ENCODE assay signal across 8 mouse cellular contexts in the genomic region with DNA sequence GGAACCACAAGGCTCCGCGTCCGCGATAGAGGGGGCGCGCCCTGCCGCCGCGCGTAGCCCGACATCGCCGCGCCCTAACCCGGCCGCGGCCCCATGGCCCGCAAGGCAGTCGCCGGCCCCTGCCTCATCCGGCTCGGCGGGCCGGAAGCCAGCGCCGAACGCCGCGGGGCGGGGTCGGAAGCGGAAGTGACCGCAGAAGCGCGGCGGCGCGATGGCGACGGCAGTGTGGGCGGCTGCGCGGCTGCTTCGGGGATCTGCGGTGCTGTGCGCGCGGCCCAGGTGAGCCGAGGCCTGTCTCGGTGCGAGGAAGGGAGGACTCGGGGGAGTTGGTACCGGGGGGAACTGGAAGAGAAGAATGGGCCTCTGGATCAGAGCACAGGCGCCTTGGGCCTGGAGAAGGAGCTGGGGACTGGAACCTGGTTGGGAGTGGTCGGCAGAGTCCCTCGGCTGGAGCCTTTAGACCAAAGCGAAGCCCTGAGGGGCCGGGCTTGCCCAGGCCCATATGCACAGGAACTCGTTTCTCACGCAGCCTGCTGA. TPM values are rescaled to one million over a fixed set of nuclear protein-coding genes. Genes with fewer than 3 reads are reported as not detected.
DNase-seq lines count a peak whose midpoint lies in the region; ATAC-seq and TF ChIP-seq lines count a peak whose summit lies in the region.

A gene (minus strand): TSS at position 163 of the 537 bp plus-strand sequence.
A gene (plus strand): TSS at position 186 of the 537 bp plus-strand sequence.

- H3K4me1 ChIP-seq in intestine, postnatal 0 days (replicated peaks; ENCODE audit: control insufficient read depth, insufficient read depth, low read length): no peaks in the 10 kb centered on the region
- H3K4me1 ChIP-seq in limb, embryonic 11.5 days (ENCODE audit: control insufficient read depth, insufficient read depth, low read length): peaks cover 2% of the 10 kb centered on the region; the same call in 1 of the 2 replicates
- peaks cover 24% of the 10 kb centered on the region for H3K4me1 ChIP-seq in midbrain, embryonic 13.5 days (replicated peaks)

- H3K4me2 ChIP-seq in intestine, postnatal 0 days (replicated peaks; ENCODE audit: low read depth): peak within 1 kb of the TSS; percentile 94
- H3K4me2 ChIP-seq in limb, embryonic 11.5 days (ENCODE audit: low read depth, severe bottlenecking): peak within 1 kb of the TSS; percentile 94
- peak within 1 kb of the TSS; percentile 97 for H3K4me2 ChIP-seq in midbrain, embryonic 13.5 days (replicated peaks)

- no peaks in the 10 kb centered on the region for H3K9me3 ChIP-seq in intestine, postnatal 0 days (ENCODE audit: control insufficient read depth)
- H3K9me3 ChIP-seq in limb, embryonic 11.5 days (ENCODE audit: control insufficient read depth, low read length): no peaks in the 10 kb centered on the region
- no peaks in the 10 kb centered on the region for H3K9me3 ChIP-seq in midbrain, embryonic 13.5 days

- peak; percentile 80 for DNase-seq in layer of hippocampus, adult 11-12 months (ENCODE audit: low spot score)
- no peak for DNase-seq in layer of hippocampus, adult 9-10 months (ENCODE audit: low spot score)
- DNase-seq in embryo, embryonic 9.5 days (ENCODE audit: extremely low spot score): peak; percentile 80
- no peak for DNase-seq in gonadal fat pad, adult 2 months (ENCODE audit: low read depth)
- peak; percentile 86 for DNase-seq in limb, embryonic 11.5 days (ENCODE audit: low spot score)
- DNase-seq in spleen, adult 12 weeks (ENCODE audit: low spot score): peak; percentile 81

- no peak for TF ChIP-seq CTCF in intestine, postnatal 0 days (IDR thresholded peaks at IDR 0.05; ENCODE audit: low read depth)

- peak; percentile 86 for ATAC-seq in intestine, postnatal 0 days
- peak; percentile 87 for ATAC-seq in limb, embryonic 11.5 days (ENCODE audit: insufficient number of reproducible peaks, low FRiP score, low TSS enrichment, low read depth)
- ATAC-seq in midbrain, embryonic 13.5 days: peak; percentile 95

- H3K36me3 ChIP-seq in intestine, postnatal 0 days (ENCODE audit: control insufficient read depth, insufficient read depth): peaks cover 66% of the 10 kb centered on the region
- H3K36me3 ChIP-seq in limb, embryonic 11.5 days (ENCODE audit: control insufficient read depth, insufficient read depth, low read length): peaks cover 39% of the 10 kb centered on the region
- H3K36me3 ChIP-seq in midbrain, embryonic 13.5 days: peaks cover 75% of the 10 kb centered on the region

- peak within 1 kb of the TSS; percentile 96 for H3K4me3 ChIP-seq in intestine, postnatal 0 days (ENCODE audit: low read depth, low read length)
- peak within 1 kb of the TSS; percentile 86 for H3K4me3 ChIP-seq in limb, embryonic 11.5 days (ENCODE audit: low read depth, low read length)
- peak within 1 kb of the TSS; percentile 98 for H3K4me3 ChIP-seq in midbrain, embryonic 13.5 days (replicated peaks)

- under 1% methylated on average over 60 of the region's 60 CpGs for WGBS in intestine, postnatal 0 days
- WGBS in limb, embryonic 11.5 days: under 1% methylated on average over 60 of the region's 60 CpGs
- under 1% methylated on average over 59 of the region's 60 CpGs for WGBS in midbrain, embryonic 13.5 days

- H3K27me3 ChIP-seq in intestine, postnatal 0 days (replicated peaks; ENCODE audit: control insufficient read depth, insufficient read depth, low read length): no peaks in the 10 kb centered on the region
- no peaks in the 10 kb centered on the region for H3K27me3 ChIP-seq in limb, embryonic 11.5 days (ENCODE audit: control insufficient read depth, insufficient read depth, low read length)
- no peaks in the 10 kb centered on the region for H3K27me3 ChIP-seq in midbrain, embryonic 13.5 days

- peak within 1 kb of the TSS; percentile 89 for H3K9ac ChIP-seq in intestine, postnatal 0 days (ENCODE audit: low read depth, low read length)
- H3K9ac ChIP-seq in limb, embryonic 11.5 days (ENCODE audit: low read length): peak within 1 kb of the TSS; percentile 91
- H3K9ac ChIP-seq in midbrain, embryonic 13.5 days (replicated peaks): peak within 1 kb of the TSS; percentile 96

- H3K27ac ChIP-seq in intestine, postnatal 0 days (ENCODE audit: low read depth, low read length): peak within 1 kb of the TSS; percentile 70
- peak within 1 kb of the TSS; percentile 55; the same call in 1 of the 2 replicates for H3K27ac ChIP-seq in limb, embryonic 11.5 days (replicated peaks; ENCODE audit: low read depth, low read length)
- peak within 1 kb of the TSS; percentile 75 for H3K27ac ChIP-seq in midbrain, embryonic 13.5 days

RNA-seq across cellular contexts. Expression of the first gene that starts in this region (rescaled TPM):
- polyA plus RNA-seq in gonadal fat pad, adult 2 months (2012; rRNA removed): 121 and 129 TPM in 2 replicates
- polyA plus RNA-seq in intestine, postnatal 0 days (2015; fragmentation: Nextera tagmentation; extraction: Ambion mirVana): 45.6 and 49.3 TPM in 2 replicates
- 128 and 132 TPM in 2 replicates for polyA plus RNA-seq in limb, embryonic 11.5 days (2014; fragmentation: Nextera tagmentation; extraction: Ambion mirVana)
- polyA plus RNA-seq in midbrain, embryonic 13.5 days (2015; fragmentation: Nextera tagmentation; extraction: Ambion mirVana): 165 and 166 TPM in 2 replicates

RNA-seq across cellular contexts. Expression of the second gene that starts in this region (rescaled TPM):
- polyA plus RNA-seq in gonadal fat pad, adult 2 months (2012; rRNA removed): 44.4 and 52.8 TPM in 2 replicates
- 46.4 and 47.6 TPM in 2 replicates for polyA plus RNA-seq in intestine, postnatal 0 days (2015; fragmentation: Nextera tagmentation; extraction: Ambion mirVana)
- polyA plus RNA-seq in limb, embryonic 11.5 days (2014; fragmentation: Nextera tagmentation; extraction: Ambion mirVana): 99.8 and 111 TPM in 2 replicates
- polyA plus RNA-seq in midbrain, embryonic 13.5 days (2015; fragmentation: Nextera tagmentation; extraction: Ambion mirVana): 107 and 110 TPM in 2 replicates

Comparison
In these comparisons a context has a peak if more than half of its experiments do, and no peak if none do; other contexts are left out.
1. DNase-seq: peak in layer of hippocampus, adult 11-12 months (single experiment), embryo, embryonic 9.5 days (single experiment), limb, embryonic 11.5 days (single experiment) and spleen, adult 12 weeks (single experiment); none in layer of hippocampus, adult 9-10 months (single experiment) and gonadal fat pad, adult 2 months (single experiment).
2. Peak in every context shown above with its lines, with median percentiles within 50 percentile points of each other: ATAC-seq, H3K27ac ChIP-seq, H3K4me2 ChIP-seq, H3K4me3 ChIP-seq and H3K9ac ChIP-seq.